Mouse (Mus musculus) layer of hippocampus, postnatal 25 days (tissue): ENCODE measurements around the gene Cfl1. TPM values are rescaled to one million over a fixed set of nuclear protein-coding genes. Genes with fewer than 3 reads are reported as not detected.
"Not testable (repeated sequence)": the region's sequence is repeated elsewhere in the genome, so short reads cannot be mapped to it uniquely, and the experiment has no call there.

Experiments used
- DNase-seq, 2 experiments: peaks; one replicate each; pipeline ENCODE4 v3.0.0; 2022; ENCODE audit warnings: mixed read lengths in 2 of 2, low spot score in 1 of 2; ENCODE audit errors: extremely low spot score in 1 of 2
- total RNA-seq, 2 experiments: library from RNA; stranded (reverse); gene quantifications; 2 replicates each; pipeline ENCODE4 v1.2.3; 2021

Gene Cfl1
- total RNA-seq, 2 experiments from 2014 or later = 1,427 to 1,527 TPM

DNA sequence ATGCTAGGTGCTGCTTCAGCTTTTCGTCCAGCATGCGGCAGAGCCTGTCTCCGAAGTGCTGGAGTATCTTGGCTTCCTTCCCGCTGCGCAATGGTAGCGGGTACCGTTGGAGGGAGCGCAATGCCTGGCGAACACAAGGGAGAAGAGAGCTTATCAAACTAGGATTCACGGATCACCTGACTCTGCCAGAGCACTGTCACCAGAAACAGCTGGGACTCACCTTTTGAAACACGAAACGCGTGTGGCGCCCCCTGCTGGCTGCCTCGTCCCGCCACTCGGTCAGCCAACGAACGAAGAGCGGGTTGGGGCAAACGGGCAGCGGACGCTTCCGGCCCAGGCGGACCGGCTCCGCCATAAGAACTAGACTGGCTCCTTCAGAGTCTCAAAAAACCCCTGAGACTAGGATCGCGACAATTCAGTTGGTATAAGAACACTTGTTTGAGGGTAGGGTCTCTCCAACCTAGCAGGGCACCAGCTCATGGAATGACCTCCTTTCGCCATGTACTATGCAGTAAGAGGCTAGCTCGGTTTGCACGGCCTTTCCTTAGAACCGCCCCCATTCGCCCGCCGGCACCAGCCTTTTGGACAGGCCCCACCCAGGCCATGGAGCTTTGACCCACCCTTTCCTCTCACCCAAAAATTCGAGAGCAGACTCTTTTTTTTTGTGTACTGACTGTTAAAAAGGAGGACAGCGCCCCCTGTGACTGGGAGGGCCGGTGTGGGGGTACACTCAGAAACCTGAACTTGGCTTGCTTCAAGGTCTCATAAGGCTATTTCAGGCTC, 2.3 kb upstream of the Cfl1 start, which contains the start of gene Mus81:
Gene Mus81, minus strand, starts transcription at position 635 of the 783 bp plus-strand sequence.
- DNase-seq = peak; percentile 92 to 97

DNA sequence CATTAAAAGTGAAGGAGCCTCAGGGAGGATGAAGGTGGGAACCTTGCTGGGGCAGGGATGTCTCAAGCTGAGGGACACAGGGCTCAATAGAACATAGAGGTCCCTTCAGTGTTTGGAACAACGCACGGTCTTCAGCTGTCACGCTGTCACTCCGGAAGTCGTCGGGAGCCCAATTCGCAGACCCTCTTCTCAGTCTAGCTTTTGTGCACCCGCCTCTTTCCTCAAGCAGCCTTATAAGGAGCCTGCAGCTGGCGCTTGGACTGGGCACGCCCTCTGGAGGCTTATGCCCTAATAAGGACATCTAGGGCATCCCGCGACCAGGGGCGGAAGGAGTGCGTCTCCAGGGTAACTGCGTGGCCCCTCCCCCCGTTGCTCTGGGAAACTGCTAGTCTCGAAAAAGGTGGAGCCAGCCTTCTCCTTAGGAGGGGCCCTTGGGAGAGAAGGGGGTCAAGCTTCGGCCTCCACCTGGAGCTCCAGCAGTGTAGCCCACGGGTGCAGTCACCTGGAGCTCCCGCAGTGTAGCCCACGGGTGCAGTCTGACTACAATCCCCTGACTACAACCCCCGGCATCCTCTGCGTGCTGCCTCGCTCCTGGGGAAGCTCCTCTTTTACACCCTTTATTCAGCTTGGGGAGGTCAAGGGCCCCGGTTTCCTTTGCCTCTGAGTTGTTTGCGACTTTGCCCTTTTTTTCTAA, 1.2 kb upstream of the Cfl1 start:
- peak; percentile 91 to 95 for DNase-seq

DNA sequence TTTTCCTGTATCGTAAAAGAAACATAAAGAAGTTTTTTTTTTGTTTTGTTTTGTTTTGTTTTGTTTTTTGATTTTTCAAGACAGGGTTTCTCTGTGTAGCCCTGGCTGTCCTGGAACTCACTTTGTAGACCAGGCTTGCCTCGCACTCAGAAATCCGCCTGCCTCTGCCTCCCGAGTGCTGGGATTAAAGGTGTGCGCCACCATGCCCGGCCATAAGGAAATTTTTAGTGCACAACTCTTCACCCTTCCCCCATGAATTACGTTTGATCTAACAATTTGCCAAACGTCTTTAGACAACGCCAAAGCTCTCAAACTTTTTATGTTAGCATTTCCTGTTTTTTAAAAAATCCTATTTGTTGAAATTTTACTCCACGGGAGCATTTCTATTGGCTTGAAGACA, 534 bp upstream of the Cfl1 start:
- not testable (repeated sequence) for DNase-seq

GRCm38 (mm10) chr19:5490898-5491708, 848 bp downstream of the Cfl1 start:
- DNase-seq = peak; percentile 63 to 67

- no peak for DNase-seq
These were observed 2.4 kb downstream of the Cfl1 start for GRCm38 (mm10) chr19:5492641-5493040.

DNA sequence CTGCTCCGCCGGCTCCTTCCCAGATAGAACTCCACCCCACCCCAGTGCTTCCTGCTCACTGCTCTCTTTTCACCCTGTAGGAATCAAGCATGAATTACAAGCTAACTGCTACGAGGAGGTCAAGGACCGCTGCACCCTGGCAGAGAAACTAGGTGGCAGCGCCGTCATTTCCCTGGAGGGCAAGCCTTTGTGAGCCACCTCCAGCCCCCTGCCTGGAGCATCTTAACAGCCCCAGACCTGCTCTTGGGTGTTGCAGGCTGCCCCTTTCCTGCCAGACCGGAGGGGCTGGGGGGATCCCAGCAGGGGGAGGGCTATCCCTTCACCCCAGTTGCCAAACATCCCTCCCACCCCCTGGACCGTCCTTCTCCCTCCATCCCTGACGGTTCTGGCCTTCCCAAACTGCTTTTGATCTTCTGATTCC, 3.1 kb downstream of the Cfl1 start:
- not testable (repeated sequence) for DNase-seq

GRCm38 (mm10) chr19:5494314-5494713, 4.1 kb downstream of the Cfl1 start:
- no peak for DNase-seq

GRCm38 (mm10) chr19:5495353-5496051, 5.2 kb downstream of the Cfl1 start:
- peak in 1 of 2 experiments; percentile 7 for DNase-seq

DNA sequence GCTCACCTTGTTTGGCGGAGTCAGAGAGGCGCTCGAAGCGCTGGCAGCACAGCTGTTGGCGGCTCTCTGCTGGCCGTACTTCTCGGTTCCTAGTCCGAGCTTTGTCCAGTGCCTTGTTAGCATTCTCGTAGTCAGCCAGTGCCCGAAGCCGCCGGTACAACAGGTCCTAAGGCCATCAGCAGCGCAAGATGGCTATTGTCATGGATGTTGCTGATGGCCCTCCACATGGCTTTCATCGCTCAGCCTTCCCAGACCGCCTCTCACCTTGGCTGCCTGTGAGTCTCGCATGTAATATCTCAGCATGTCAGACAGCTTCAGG, 5.8 kb downstream of the Cfl1 start:
- DNase-seq = peak in 1 of 2 experiments; percentile 6

- no peak for DNase-seq
These were observed 10.1 kb downstream of the Cfl1 start for GRCm38 (mm10) chr19:5500330-5500875.

GRCm38 (mm10) chr19:5503687-5504086, 13.4 kb downstream of the Cfl1 start, which contains the start of gene 1700020D05Rik:
Gene 1700020D05Rik, minus strand, starts transcription at chr19:5503787.
- no peak for DNase-seq

DNA sequence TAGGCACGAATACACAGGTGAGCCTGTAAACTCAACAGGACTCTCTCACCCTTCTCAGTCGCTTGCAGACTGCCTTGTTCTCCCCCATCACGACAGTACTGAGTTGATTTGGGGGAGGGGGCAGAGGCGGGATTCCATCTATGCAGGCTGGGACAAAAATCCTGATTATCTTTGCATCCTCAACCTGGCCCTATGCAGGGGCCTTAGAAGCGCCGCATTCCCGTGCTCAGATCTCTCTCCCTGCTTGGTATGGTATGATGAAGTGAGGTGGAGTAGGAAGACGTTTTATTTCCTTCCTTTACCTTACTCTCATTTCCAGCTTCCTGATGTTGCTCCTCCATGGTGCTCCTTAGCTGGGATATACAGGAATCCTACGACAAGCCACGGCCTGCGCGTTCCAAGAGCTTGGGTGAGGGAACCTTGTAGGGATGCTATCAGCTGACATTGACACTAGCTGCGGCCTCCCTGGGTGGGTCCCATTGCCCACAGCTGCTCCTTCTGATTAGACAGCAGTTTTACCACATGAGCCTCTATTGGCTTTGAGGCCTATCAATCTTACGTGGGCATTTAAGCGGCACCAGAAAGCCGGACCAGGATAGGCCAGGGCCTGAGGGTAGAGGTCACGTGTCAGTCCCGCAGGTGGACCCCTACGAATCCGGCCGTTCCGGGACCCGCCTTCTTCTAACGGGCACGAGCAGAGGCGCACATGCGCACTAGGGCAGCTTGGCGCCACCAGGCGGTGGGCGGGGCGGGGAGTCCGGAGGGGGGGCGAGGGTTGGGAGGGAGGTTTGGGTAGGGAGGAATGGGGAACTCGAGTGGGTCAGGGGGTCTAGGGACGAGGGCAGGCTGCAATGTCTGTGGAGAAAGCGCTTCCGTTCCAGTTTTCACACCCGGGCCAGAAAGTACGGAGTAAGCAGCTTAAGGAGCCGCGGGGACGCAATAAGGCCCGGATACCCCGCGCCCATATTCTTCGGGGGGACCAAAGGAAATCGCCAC, 20.1 kb downstream of the Cfl1 start, which contains the start of gene Snx32:
Gene Snx32, minus strand, starts transcription at position 508 of the 996 bp plus-strand sequence.
- DNase-seq = peak; percentile 88 to 93

GRCm38 (mm10) chr19:5511074-5511632, 20.9 kb downstream of the Cfl1 start:
- no peak for DNase-seq

- no peak for DNase-seq
These were observed 22.1 kb downstream of the Cfl1 start for GRCm38 (mm10) chr19:5512091-5513004.

DNA sequence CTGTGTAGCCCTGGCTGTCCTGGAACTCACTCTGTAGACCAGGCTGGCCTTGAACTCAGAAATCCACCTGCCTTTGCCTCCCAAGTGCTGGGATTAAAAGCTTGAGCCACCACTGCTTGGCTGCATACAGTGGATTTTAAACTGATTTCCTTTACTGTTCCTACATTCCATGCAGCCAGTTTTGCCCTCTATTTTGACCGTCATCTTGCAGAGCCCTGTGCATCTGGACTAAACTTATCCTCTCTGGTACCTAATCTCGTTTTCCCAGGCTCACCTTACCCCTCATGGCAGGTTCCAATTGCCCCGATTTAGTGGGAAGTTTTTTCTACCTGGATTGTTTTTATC, 22.7 kb downstream of the Cfl1 start:
- DNase-seq = no peak

- DNase-seq = no peak
These were observed 25.9 kb downstream of the Cfl1 start for GRCm38 (mm10) chr19:5515840-5516777.
